Mouse (Mus musculus) embryonic fibroblast, embryonic 13.5 days (primary cell): ENCODE data around the gene Ttc8.

Experiments used
- CTCF ChIP-seq: IDR thresholded peaks from 2 replicates; pipeline ENCODE4 v1.5.1; 2011; ENCODE audit warnings: mild to moderate bottlenecking, control low read depth, low read length, moderate library complexity, borderline replicate concordance; ENCODE audit not compliant: insufficient read depth
- POLR2A ChIP-seq: IDR thresholded peaks from 2 replicates; pipeline ENCODE4 v1.6.1; 2011; ENCODE audit warnings: low read depth, mild to moderate bottlenecking, control low read depth, low read length, moderate library complexity

DNA sequence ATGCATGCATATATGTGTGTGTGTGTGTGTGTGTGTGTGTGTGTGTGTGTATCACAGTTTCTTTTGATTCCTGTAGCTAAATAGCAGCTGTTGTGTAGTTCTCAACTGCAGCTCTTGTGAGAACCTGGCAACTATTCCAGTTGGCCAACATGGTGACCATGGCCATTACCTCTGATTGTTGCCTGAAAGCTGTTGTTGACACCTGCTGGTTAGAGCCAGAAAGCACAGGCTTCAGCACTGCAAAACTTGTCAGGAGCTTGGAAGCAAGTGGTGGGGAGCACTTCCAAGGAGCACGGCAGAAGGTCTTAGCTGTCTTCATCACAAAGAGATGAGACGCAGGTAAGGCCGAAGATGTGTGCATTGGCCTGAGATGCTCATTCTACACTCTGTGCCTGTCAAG is 51.9 kb downstream of the Ttc8 start:
- TF ChIP-seq CTCF (no peak), POLR2A (no peak)
